Mouse (Mus musculus): ENCODE results near the gene Trim44. TPM values are rescaled to one million over a fixed set of nuclear protein-coding genes. Genes with fewer than 3 reads are reported as not detected.

The Trim44 gene
- polyA plus RNA-seq, 1 experiment from 2014 or later: 24.5 TPM

- no peaks in the 10 kb centered on the region for H3K4me1 ChIP-seq (replicated peaks; ENCODE audit: insufficient read depth, low read length)
- WGBS: 69% methylated on average over 3 of the region's 3 CpGs
- ATAC-seq (replicated peaks; ENCODE audit: low FRiP score, low read depth) (no peak), DNase-seq (ENCODE audit: low spot score) (no peak)
- no peak overlapping the region for H3K27ac ChIP-seq
- H3K4me3 ChIP-seq (replicated peaks; ENCODE audit: low read depth, low read length): no peak overlapping the region
- TF ChIP-seq CTCF (IDR thresholded peaks at IDR 0.05; ENCODE audit: low read depth): no peak
- no peak overlapping the region for H3K9ac ChIP-seq (ENCODE audit: low read depth, low read length)
- H3K4me2 ChIP-seq (ENCODE audit: low read length): no peak overlapping the region
- H3K36me3 ChIP-seq (ENCODE audit: insufficient read depth, low read length): no peaks in the 10 kb centered on the region
- no peaks in the 10 kb centered on the region for H3K27me3 ChIP-seq (ENCODE audit: insufficient read depth, low read length)
- no peaks in the 10 kb centered on the region for H3K9me3 ChIP-seq (replicated peaks; ENCODE audit: low read length)
Observed at GRCm38 (mm10) chr2:102331092-102331491, 76.5 kb downstream of the Trim44 start.

GRCm38 (mm10) chr2:102325921-102326320 is 81.7 kb downstream of the Trim44 start:
- Histone ChIP-seq H3K27me3 (ENCODE audit: insufficient read depth, low read length) (no peaks in the 10 kb centered on the region), H3K27ac (no peak overlapping the region), H3K4me2 (ENCODE audit: low read length) (no peak overlapping the region), H3K36me3 (ENCODE audit: insufficient read depth, low read length) (no peaks in the 10 kb centered on the region), H3K4me3 (replicated peaks; ENCODE audit: low read depth, low read length) (no peak overlapping the region), H3K9ac (ENCODE audit: low read depth, low read length) (no peak overlapping the region), H3K9me3 (replicated peaks; ENCODE audit: low read length) (no peaks in the 10 kb centered on the region), H3K4me1 (replicated peaks; ENCODE audit: insufficient read depth, low read length) (no peaks in the 10 kb centered on the region)
- ATAC-seq (replicated peaks; ENCODE audit: low FRiP score, low read depth): no peak
- no peak for TF ChIP-seq CTCF (IDR thresholded peaks at IDR 0.05; ENCODE audit: low read depth)
- no peak for DNase-seq (ENCODE audit: low spot score)
- WGBS: 92% methylated on average over 2 of the region's 2 CpGs

- H3K27ac ChIP-seq: no peak overlapping the region
- H3K4me3 ChIP-seq (replicated peaks; ENCODE audit: low read depth, low read length): no peak overlapping the region
- no peak overlapping the region for H3K4me2 ChIP-seq (ENCODE audit: low read length)
- no peak overlapping the region for H3K9ac ChIP-seq (ENCODE audit: low read depth, low read length)
- ATAC-seq (replicated peaks; ENCODE audit: low FRiP score, low read depth): no peak
- no peak for DNase-seq (ENCODE audit: low spot score)
- H3K9me3 ChIP-seq (replicated peaks; ENCODE audit: low read length): no peaks in the 10 kb centered on the region
- no peak for TF ChIP-seq CTCF (IDR thresholded peaks at IDR 0.05; ENCODE audit: low read depth)
- no peaks in the 10 kb centered on the region for H3K4me1 ChIP-seq (replicated peaks; ENCODE audit: insufficient read depth, low read length)
- H3K27me3 ChIP-seq (ENCODE audit: insufficient read depth, low read length): no peaks in the 10 kb centered on the region
- no peaks in the 10 kb centered on the region for H3K36me3 ChIP-seq (ENCODE audit: insufficient read depth, low read length)
Observed at GRCm38 (mm10) chr2:102324336-102324735, 83.3 kb downstream of the Trim44 start.

GRCm38 (mm10) chr2:102316540-102316939 is 91.1 kb downstream of the Trim44 start:
- H3K36me3 ChIP-seq (ENCODE audit: insufficient read depth, low read length): no peaks in the 10 kb centered on the region
- H3K27me3 ChIP-seq (ENCODE audit: insufficient read depth, low read length): no peaks in the 10 kb centered on the region
- H3K4me2 ChIP-seq (ENCODE audit: low read length): no peak overlapping the region
- H3K27ac ChIP-seq: no peak overlapping the region
- 78% methylated on average over 3 of the region's 3 CpGs for WGBS
- H3K9ac ChIP-seq (ENCODE audit: low read depth, low read length): no peak overlapping the region
- no peak overlapping the region for H3K4me3 ChIP-seq (replicated peaks; ENCODE audit: low read depth, low read length)
- no peaks in the 10 kb centered on the region for H3K9me3 ChIP-seq (replicated peaks; ENCODE audit: low read length)
- DNase-seq (ENCODE audit: low spot score) (no peak), ATAC-seq (replicated peaks; ENCODE audit: low FRiP score, low read depth) (no peak)
- TF ChIP-seq CTCF (IDR thresholded peaks at IDR 0.05; ENCODE audit: low read depth): no peak
- H3K4me1 ChIP-seq (replicated peaks; ENCODE audit: insufficient read depth, low read length): no peaks in the 10 kb centered on the region

GRCm38 (mm10) chr2:102315153-102315552 is 92.5 kb downstream of the Trim44 start:
- Histone ChIP-seq H3K9ac (ENCODE audit: low read depth, low read length) (no peak overlapping the region), H3K27ac (no peak overlapping the region), H3K36me3 (ENCODE audit: insufficient read depth, low read length) (no peaks in the 10 kb centered on the region), H3K4me3 (replicated peaks; ENCODE audit: low read depth, low read length) (no peak overlapping the region), H3K27me3 (ENCODE audit: insufficient read depth, low read length) (no peaks in the 10 kb centered on the region), H3K4me2 (ENCODE audit: low read length) (no peak overlapping the region), H3K4me1 (replicated peaks; ENCODE audit: insufficient read depth, low read length) (no peaks in the 10 kb centered on the region), H3K9me3 (replicated peaks; ENCODE audit: low read length) (no peaks in the 10 kb centered on the region)
- no peak for TF ChIP-seq CTCF (IDR thresholded peaks at IDR 0.05; ENCODE audit: low read depth)
- ATAC-seq (replicated peaks; ENCODE audit: low FRiP score, low read depth) (no peak), DNase-seq (ENCODE audit: low spot score) (no peak)
- 90% methylated on average over 4 of the region's 4 CpGs for WGBS

- H3K4me3 ChIP-seq (replicated peaks; ENCODE audit: low read depth, low read length): no peak overlapping the region
- H3K27me3 ChIP-seq (ENCODE audit: insufficient read depth, low read length): no peaks in the 10 kb centered on the region
- DNase-seq (ENCODE audit: low spot score) (no peak), ATAC-seq (replicated peaks; ENCODE audit: low FRiP score, low read depth) (no peak)
- 67% methylated on average over 1 of the region's 1 CpGs for WGBS
- no peak overlapping the region for H3K4me2 ChIP-seq (ENCODE audit: low read length)
- H3K27ac ChIP-seq: no peak overlapping the region
- H3K36me3 ChIP-seq (ENCODE audit: insufficient read depth, low read length): no peaks in the 10 kb centered on the region
- TF ChIP-seq CTCF (IDR thresholded peaks at IDR 0.05; ENCODE audit: low read depth): no peak
- no peak overlapping the region for H3K9ac ChIP-seq (ENCODE audit: low read depth, low read length)
- H3K9me3 ChIP-seq (replicated peaks; ENCODE audit: low read length): no peaks in the 10 kb centered on the region
- no peaks in the 10 kb centered on the region for H3K4me1 ChIP-seq (replicated peaks; ENCODE audit: insufficient read depth, low read length)
Observed at GRCm38 (mm10) chr2:102314610-102315009, 93.0 kb downstream of the Trim44 start.

- Histone ChIP-seq H3K27ac (no peak overlapping the region), H3K4me3 (replicated peaks; ENCODE audit: low read depth, low read length) (no peak overlapping the region), H3K9ac (ENCODE audit: low read depth, low read length) (no peak overlapping the region), H3K9me3 (replicated peaks; ENCODE audit: low read length) (no peaks in the 10 kb centered on the region), H3K27me3 (ENCODE audit: insufficient read depth, low read length) (no peaks in the 10 kb centered on the region), H3K4me2 (ENCODE audit: low read length) (no peak overlapping the region), H3K4me1 (replicated peaks; ENCODE audit: insufficient read depth, low read length) (no peaks in the 10 kb centered on the region), H3K36me3 (ENCODE audit: insufficient read depth, low read length) (no peaks in the 10 kb centered on the region)
- WGBS: 55% methylated on average over 2 of the region's 2 CpGs
- TF ChIP-seq CTCF (IDR thresholded peaks at IDR 0.05; ENCODE audit: low read depth): no peak
- DNase-seq (ENCODE audit: low spot score) (no peak), ATAC-seq (replicated peaks; ENCODE audit: low FRiP score, low read depth) (no peak)
Observed at GRCm38 (mm10) chr2:102314068-102314467, 93.6 kb downstream of the Trim44 start.
